ENCODE assay signal across 8 mouse cellular contexts in genomic region chr11:103246081-103246730, GRCm38 (mm10). TPM values are rescaled to one million over a fixed set of nuclear protein-coding genes. Genes with fewer than 3 reads are reported as not detected.
DNase-seq lines count a peak whose midpoint lies in the region; ATAC-seq and TF ChIP-seq lines count a peak whose summit lies in the region.

No protein-coding gene starts in this region.

- H3K4me1 ChIP-seq in kidney, postnatal 0 days (replicated peaks; ENCODE audit: insufficient read depth, low read length) = peaks cover 21% of the 10 kb centered on the region
- H3K4me1 ChIP-seq in kidney, embryonic 14.5 days (ENCODE audit: control insufficient read depth, insufficient read depth, low read length) = peaks cover 26% of the 10 kb centered on the region
- H3K4me1 ChIP-seq in G1E (ENCODE audit: insufficient read depth, low read depth, low read length) = peaks cover 66% of the 10 kb centered on the region
- peaks cover 43% of the 10 kb centered on the region for H3K4me1 ChIP-seq in heart, postnatal 0 days (ENCODE audit: control insufficient read depth, insufficient read depth)
- peaks cover 0 to 10% of the 10 kb centered on the region in 2 experiments; a peak in 3 of 4 replicates for H3K4me1 ChIP-seq in liver, embryonic 14.5 days (replicated peaks; ENCODE audit: control insufficient read depth in 2 of 2, insufficient read depth in 2 of 2, low read length in 1 of 2)
- peaks cover 23% of the 10 kb centered on the region for H3K4me1 ChIP-seq in small intestine, adult 2 months (ENCODE audit: control insufficient read depth, insufficient read depth, insufficient read length, low read length)
- peaks cover 23% of the 10 kb centered on the region; the same call in 1 of the 2 replicates for H3K4me1 ChIP-seq in kidney, adult 2 months (ENCODE audit: control insufficient read depth, insufficient read depth, low read length)

- no peak for TF ChIP-seq EP300 in heart, postnatal 0 days (IDR thresholded peaks at IDR 0.05; ENCODE audit: low read depth)
- no peak for TF ChIP-seq EP300 in liver, embryonic 14.5 days (IDR thresholded peaks at IDR 0.05; ENCODE audit: low read depth)

- 0 out of 2 replicates have a peak, but pooled peaks cover 5% of the 10 kb centered on the region for H3K36me3 ChIP-seq in kidney, postnatal 0 days (ENCODE audit: insufficient read depth, low read length)
- no peaks in the 10 kb centered on the region for H3K36me3 ChIP-seq in kidney, embryonic 14.5 days (ENCODE audit: control insufficient read depth, insufficient read depth, low read length)
- peaks cover 47% of the 10 kb centered on the region for H3K36me3 ChIP-seq in G1E (replicated peaks)
- no peaks in the 10 kb centered on the region for H3K36me3 ChIP-seq in heart, postnatal 0 days (replicated peaks; ENCODE audit: control insufficient read depth, insufficient read depth, low read length)
- H3K36me3 ChIP-seq in liver, embryonic 14.5 days (replicated peaks; ENCODE audit: control insufficient read depth, insufficient read depth, low read depth) = no peaks in the 10 kb centered on the region
- no peaks in the 10 kb centered on the region; the same call in 1 of the 2 replicates for H3K36me3 ChIP-seq in small intestine, adult 2 months (ENCODE audit: control insufficient read depth, insufficient read depth, low read length)
- no peaks in the 10 kb centered on the region for H3K36me3 ChIP-seq in kidney, adult 2 months (ENCODE audit: control insufficient read depth, insufficient read depth, low read length)

- DNase-seq in kidney, postnatal 0 days (ENCODE audit: low spot score) = no peak
- peak; percentile 37 for DNase-seq in G1E (ENCODE audit: low spot score)
- DNase-seq in brain, adult 2 months (ENCODE audit: low read depth, low spot score) = peak; percentile 81
- DNase-seq in heart, postnatal 0 days (ENCODE audit: low spot score) = peak; percentile 55
- DNase-seq in liver, embryonic 14.5 days (ENCODE audit: low read depth in 3 of 3, low spot score in 3 of 3) = no peak
- no peak for DNase-seq in kidney, adult 2 months

- TF ChIP-seq CTCF in kidney, postnatal 0 days (IDR thresholded peaks at IDR 0.05; ENCODE audit: low read depth) = no peak
- TF ChIP-seq CTCF in G1E (IDR thresholded peaks at IDR 0.05; ENCODE audit: low read depth, low read length) = no peak
- peak; percentile 2; the same call in 1 of the 2 replicates for TF ChIP-seq CTCF in heart, postnatal 0 days (IDR thresholded peaks at IDR 0.05; ENCODE audit: low read depth)
- TF ChIP-seq CTCF in liver, embryonic 14.5 days (IDR thresholded peaks at IDR 0.05; ENCODE audit: low read depth) = no peak
- no peak for TF ChIP-seq CTCF in small intestine, adult 2 months (IDR thresholded peaks at IDR 0.05; ENCODE audit: extremely low read depth, insufficient read length, insufficient replicate concordance, low read depth, low read length)
- TF ChIP-seq CTCF in kidney, adult 2 months (conservative IDR thresholded peaks at IDR 0.05; ENCODE audit: insufficient read depth, insufficient read length, low read depth, low read length) = no peak

- no peak overlapping the region for H3K4me2 ChIP-seq in kidney, postnatal 0 days (ENCODE audit: low read length)
- no peak overlapping the region for H3K4me2 ChIP-seq in kidney, embryonic 14.5 days (replicated peaks; ENCODE audit: low read depth, low read length)
- H3K4me2 ChIP-seq in heart, postnatal 0 days (ENCODE audit: low read depth, low read length) = no peak overlapping the region
- H3K4me2 ChIP-seq in liver, embryonic 14.5 days (ENCODE audit: low read depth) = no peak overlapping the region

- H3K27me3 ChIP-seq in kidney, postnatal 0 days (ENCODE audit: insufficient read depth, low read length) = no peaks in the 10 kb centered on the region
- H3K27me3 ChIP-seq in kidney, embryonic 14.5 days (ENCODE audit: control insufficient read depth, insufficient read depth, low read length) = no peaks in the 10 kb centered on the region
- no peaks in the 10 kb centered on the region; the same call in 1 of the 2 replicates for H3K27me3 ChIP-seq in G1E (ENCODE audit: insufficient read depth, low read length)
- no peaks in the 10 kb centered on the region for H3K27me3 ChIP-seq in heart, postnatal 0 days (ENCODE audit: control insufficient read depth, insufficient read depth, low read length)
- H3K27me3 ChIP-seq in liver, embryonic 14.5 days (ENCODE audit: control insufficient read depth, insufficient read depth, low read length) = no peaks in the 10 kb centered on the region
- no peaks in the 10 kb centered on the region for H3K27me3 ChIP-seq in small intestine, adult 2 months (ENCODE audit: control insufficient read depth, insufficient read depth, low read length)
- no peaks in the 10 kb centered on the region for H3K27me3 ChIP-seq in kidney, adult 2 months (replicated peaks; ENCODE audit: control insufficient read depth, insufficient read depth, low read length)

- WGBS in kidney, postnatal 0 days = 65% methylated on average over 10 of the region's 10 CpGs
- WGBS in kidney, embryonic 14.5 days = 71% methylated on average over 10 of the region's 10 CpGs
- 35% methylated on average over 10 of the region's 10 CpGs for WGBS in heart, postnatal 0 days
- 19% methylated on average over 10 of the region's 10 CpGs for WGBS in liver, embryonic 14.5 days (ENCODE audit: insufficient replicate concordance)
- 16% methylated on average over 10 of the region's 10 CpGs for WGBS in small intestine, adult 2 months
- 60% methylated on average over 10 of the region's 10 CpGs for WGBS in kidney, adult 2 months

- no peaks in the 10 kb centered on the region for H3K9me3 ChIP-seq in kidney, postnatal 0 days (replicated peaks; ENCODE audit: low read length)
- no peaks in the 10 kb centered on the region for H3K9me3 ChIP-seq in kidney, embryonic 14.5 days (ENCODE audit: control insufficient read depth, low read length)
- H3K9me3 ChIP-seq in G1E (replicated peaks) = no peaks in the 10 kb centered on the region
- H3K9me3 ChIP-seq in heart, postnatal 0 days (replicated peaks; ENCODE audit: control insufficient read depth, low read length) = no peaks in the 10 kb centered on the region
- no peaks in the 10 kb centered on the region for H3K9me3 ChIP-seq in liver, embryonic 14.5 days (ENCODE audit: control insufficient read depth, low read length)

- TF ChIP-seq POLR2A in small intestine, adult 2 months (IDR thresholded peaks at IDR 0.05; ENCODE audit: low read depth, low read length) = no peak
- no peak for TF ChIP-seq POLR2A in kidney, adult 2 months (IDR thresholded peaks at IDR 0.05; ENCODE audit: low read depth, low read length)

- ATAC-seq in kidney, postnatal 0 days (replicated peaks; ENCODE audit: low FRiP score, low read depth) = 0 out of 2 replicates have a peak, but pooled peaks have one; percentile 9
- ATAC-seq in kidney, embryonic 14.5 days (ENCODE audit: low FRiP score, low TSS enrichment) = no peak
- ATAC-seq in G1E (ENCODE audit: extremely low read depth, insufficient number of reproducible peaks, low FRiP score, poor library complexity, severe bottlenecking) = peak; percentile 52
- peak; percentile 28 for ATAC-seq in heart, postnatal 0 days (ENCODE audit: insufficient read depth, low read depth)
- ATAC-seq in liver, embryonic 14.5 days (ENCODE audit: insufficient read depth) = 0 out of 2 replicates have a peak, but pooled peaks have one; percentile 13

- peak overlapping the region; percentile 34; the same call in 1 of the 2 replicates for H3K27ac ChIP-seq in kidney, postnatal 0 days
- H3K27ac ChIP-seq in kidney, embryonic 14.5 days (ENCODE audit: low read depth, low read length) = no peak overlapping the region
- H3K27ac ChIP-seq in heart, postnatal 0 days (ENCODE audit: low read depth) = peak overlapping the region; percentile 58
- no peak overlapping the region for H3K27ac ChIP-seq in liver, embryonic 14.5 days
- peak overlapping the region; percentile 70 for H3K27ac ChIP-seq in small intestine, adult 2 months (ENCODE audit: insufficient read depth, low read depth, low read length)
- no peak overlapping the region; the same call in 1 of the 2 replicates for H3K27ac ChIP-seq in kidney, adult 2 months (ENCODE audit: insufficient read depth, low read depth, low read length)

- no peak overlapping the region for H3K4me3 ChIP-seq in kidney, postnatal 0 days (replicated peaks; ENCODE audit: low read depth, low read length)
- no peak overlapping the region for H3K4me3 ChIP-seq in kidney, embryonic 14.5 days (ENCODE audit: low read length)
- peak overlapping the region; percentile 65; the same call in 1 of the 2 replicates for H3K4me3 ChIP-seq in G1E (ENCODE audit: low read depth, low read length)
- no peak overlapping the region for H3K4me3 ChIP-seq in heart, postnatal 0 days (ENCODE audit: low read depth, low read length)
- H3K4me3 ChIP-seq in liver, embryonic 14.5 days (ENCODE audit: insufficient read depth in 1 of 2, low read depth in 2 of 2, low read length in 2 of 2) = no peak overlapping the region
- H3K4me3 ChIP-seq in small intestine, adult 2 months (ENCODE audit: low read depth, low read length) = no peak overlapping the region
- H3K4me3 ChIP-seq in kidney, adult 2 months (ENCODE audit: insufficient read depth, low read depth, low read length) = no peak overlapping the region

- no peak overlapping the region for H3K9ac ChIP-seq in kidney, postnatal 0 days (ENCODE audit: low read depth, low read length)
- no peak overlapping the region for H3K9ac ChIP-seq in kidney, embryonic 14.5 days (ENCODE audit: low read depth, low read length)
- no peak overlapping the region for H3K9ac ChIP-seq in heart, postnatal 0 days (replicated peaks; ENCODE audit: low read depth, low read length)
- H3K9ac ChIP-seq in liver, embryonic 14.5 days (replicated peaks) = no peak overlapping the region

RNA-seq across cellular contexts. Expression of gene Map3k14, which starts 21.1 kb away (rescaled TPM):
- 3.2 and 3.8 TPM in 2 replicates for polyA plus RNA-seq in kidney, postnatal 0 days (2015; fragmentation: Nextera tagmentation; extraction: Ambion mirVana)
- polyA plus RNA-seq in kidney, embryonic 14.5 days (2014; fragmentation: Nextera tagmentation; extraction: Ambion mirVana) = 3.3 and 4.8 TPM in 2 replicates
- 10.1 and 10.8 TPM in 2 replicates for total RNA-seq in G1E (2014; fragmentation: Nextera tagmentation)
- total RNA-seq in G1E (2017) = 3.3 and 4.9 TPM in 2 replicates
- polyA plus RNA-seq in G1E (2012) = 9.4 and 10.8 TPM in 2 replicates
- 4.4 and 9.4 TPM in 2 replicates for total RNA-seq in heart, postnatal 0 days (2014; rRNA removed; ENCODE audit: low replicate concordance)
- polyA plus RNA-seq in heart, postnatal 0 days (2015; fragmentation: Nextera tagmentation; extraction: Ambion mirVana) = 1.3 and 1.4 TPM in 2 replicates
- polyA plus RNA-seq in liver, embryonic 14.5 days (2012; rRNA removed) = 0.47 and 0.54 TPM in 2 replicates
- polyA plus RNA-seq in liver, embryonic 14.5 days (2014; fragmentation: Nextera tagmentation; extraction: Ambion mirVana) = 0.14 and 0.18 TPM in 2 replicates
- 9.9 and 12.7 TPM in 2 replicates for polyA plus RNA-seq in small intestine, adult 2 months (2012; rRNA removed)
- 8.0 and 8.6 TPM in 2 replicates for polyA plus RNA-seq in kidney, adult 2 months (2012; rRNA removed)

RNA-seq across cellular contexts. Expression of gene Spata32, which starts 28.0 kb away (rescaled TPM):
- not detected in 2 replicates for polyA plus RNA-seq in kidney, postnatal 0 days (2015; fragmentation: Nextera tagmentation; extraction: Ambion mirVana)
- polyA plus RNA-seq in kidney, embryonic 14.5 days (2014; fragmentation: Nextera tagmentation; extraction: Ambion mirVana) = not detected in 2 replicates
- total RNA-seq in G1E (2014; fragmentation: Nextera tagmentation) = not detected in 2 replicates
- 0.16 TPM in 1 of 2 replicates, not detected in the other for total RNA-seq in G1E (2017)
- polyA plus RNA-seq in G1E (2012) = not detected in 2 replicates
- not detected in 2 replicates for total RNA-seq in heart, postnatal 0 days (2014; rRNA removed; ENCODE audit: low replicate concordance)
- polyA plus RNA-seq in heart, postnatal 0 days (2015; fragmentation: Nextera tagmentation; extraction: Ambion mirVana) = not detected in 2 replicates
- polyA plus RNA-seq in liver, embryonic 14.5 days (2012; rRNA removed) = not detected in 2 replicates
- polyA plus RNA-seq in liver, embryonic 14.5 days (2014; fragmentation: Nextera tagmentation; extraction: Ambion mirVana) = 0.13 TPM in 1 of 2 replicates, not detected in the other
- polyA plus RNA-seq in small intestine, adult 2 months (2012; rRNA removed) = not detected in 2 replicates
- polyA plus RNA-seq in kidney, adult 2 months (2012; rRNA removed) = not detected in 2 replicates

RNA-seq across cellular contexts. Expression of gene 1700023F06Rik, which starts 37.8 kb away (rescaled TPM):
- polyA plus RNA-seq in kidney, postnatal 0 days (2015; fragmentation: Nextera tagmentation; extraction: Ambion mirVana) = 0.37 and 0.47 TPM in 2 replicates
- polyA plus RNA-seq in kidney, embryonic 14.5 days (2014; fragmentation: Nextera tagmentation; extraction: Ambion mirVana) = 0.26 and 0.29 TPM in 2 replicates
- total RNA-seq in G1E (2014; fragmentation: Nextera tagmentation) (not detected in 2 replicates), G1E (2017) (not detected in 2 replicates)
- polyA plus RNA-seq in G1E (2012) = not detected in 2 replicates
- not detected in 2 replicates for total RNA-seq in heart, postnatal 0 days (2014; rRNA removed; ENCODE audit: low replicate concordance)
- polyA plus RNA-seq in heart, postnatal 0 days (2015; fragmentation: Nextera tagmentation; extraction: Ambion mirVana) = 0.10 TPM in 1 of 2 replicates, not detected in the other
- not detected in 2 replicates for polyA plus RNA-seq in liver, embryonic 14.5 days (2012; rRNA removed)
- polyA plus RNA-seq in liver, embryonic 14.5 days (2014; fragmentation: Nextera tagmentation; extraction: Ambion mirVana) = not detected in 2 replicates
- polyA plus RNA-seq in small intestine, adult 2 months (2012; rRNA removed) = 0.50 and 0.51 TPM in 2 replicates
- 0.09 and 0.22 TPM in 2 replicates for polyA plus RNA-seq in kidney, adult 2 months (2012; rRNA removed)

Comparison
In these comparisons a context has a peak if more than half of its experiments do, and no peak if none do; other contexts are left out.
1. H3K27ac ChIP-seq: peak in kidney, postnatal 0 days (single experiment), heart, postnatal 0 days (single experiment) and small intestine, adult 2 months (single experiment); none in kidney, embryonic 14.5 days (single experiment), liver, embryonic 14.5 days (single experiment) and kidney, adult 2 months (single experiment).
2. DNase-seq: peak in G1E (single experiment), brain, adult 2 months (single experiment) and heart, postnatal 0 days (single experiment); none in kidney, postnatal 0 days (single experiment), liver, embryonic 14.5 days (0 of 3) and kidney, adult 2 months (single experiment).